Mouse (Mus musculus) MEL (cell line): ENCODE results near the gene Btbd35f3.
"Not testable (repeated sequence)": the region's sequence is repeated elsewhere in the genome, so short reads cannot be mapped to it uniquely, and the experiment has no call there.

Experiments
- CTCF ChIP-seq, 3 experiments: IDR thresholded peaks in 2 of 3; conservative IDR thresholded peaks in 1 of 3; 2 replicates each; pipeline ENCODE4 v1.5.1; 2011 to 2012; ENCODE audit warnings: low read length in 3 of 3, low read depth in 2 of 3, mild to moderate bottlenecking in 2 of 3, improper control_type of control experiment in 1 of 3, inconsistent platforms in 1 of 3, mixed read lengths in 1 of 3, moderate library complexity in 1 of 3; ENCODE audit not compliant: control insufficient read depth in 1 of 3, insufficient read depth in 1 of 3, poor library complexity in 1 of 3, severe bottlenecking in 1 of 3
- EP300 ChIP-seq, 2 experiments: IDR thresholded peaks; 2 replicates each; pipeline ENCODE4 v1.6.1; 2011; ENCODE audit warnings: improper control_type of control experiment in 2 of 2, low read length in 2 of 2, low read depth in 1 of 2, mild to moderate bottlenecking in 1 of 2
- GABPA ChIP-seq: IDR thresholded peaks from 2 replicates; pipeline ENCODE4 v1.6.1; 2012; ENCODE audit warnings: low read depth, mild to moderate bottlenecking, inconsistent platforms, low read length, improper control_type of control experiment, moderate library complexity
- GATA1 ChIP-seq: IDR thresholded peaks from 2 replicates; pipeline ENCODE4 v1.6.1; 2011; ENCODE audit warnings: low read depth, low read length, improper control_type of control experiment
- KAT2A ChIP-seq: conservative IDR thresholded peaks from 2 replicates; pipeline ENCODE4 v1.6.1; 2012; ENCODE audit warnings: low read depth, low read length, improper control_type of control experiment, inconsistent platforms
- NRF1 ChIP-seq: IDR thresholded peaks from 2 replicates; pipeline ENCODE4 v1.6.1; 2014; ENCODE audit warnings: low read depth, mild to moderate bottlenecking, inconsistent platforms, low read length, improper control_type of control experiment, moderate library complexity; ENCODE audit not compliant: poor library complexity, insufficient read depth, severe bottlenecking
- POLR2A ChIP-seq, 2 experiments: IDR thresholded peaks; 2 replicates each; pipeline ENCODE4 v1.6.1; 2011 to 2012; ENCODE audit warnings: low read length in 2 of 2, mild to moderate bottlenecking in 2 of 2, control low read depth in 1 of 2, improper control_type of control experiment in 1 of 2, low read depth in 1 of 2, moderate library complexity in 1 of 2; ENCODE audit not compliant: control insufficient read depth in 1 of 2, insufficient read depth in 1 of 2, poor library complexity in 1 of 2
- UBTF ChIP-seq: IDR thresholded peaks from 2 replicates; pipeline ENCODE4 v1.6.1; 2012; ENCODE audit warnings: low read depth, mild to moderate bottlenecking, inconsistent platforms, low read length, improper control_type of control experiment, moderate library complexity, borderline replicate concordance; ENCODE audit not compliant: insufficient read depth
- USF2 ChIP-seq, 2 experiments: IDR thresholded peaks; 2 replicates each; pipeline ENCODE4 v1.6.1; 2011 to 2012; ENCODE audit warnings: improper control_type of control experiment in 2 of 2, low read length in 2 of 2, borderline replicate concordance in 1 of 2, inconsistent platforms in 1 of 2, low read depth in 1 of 2, mild to moderate bottlenecking in 1 of 2; ENCODE audit not compliant: insufficient read depth in 1 of 2
- ZC3H11A ChIP-seq: IDR thresholded peaks from 2 replicates; pipeline ENCODE4 v1.6.1; 2012; ENCODE audit warnings: low read depth, mild to moderate bottlenecking, inconsistent platforms, low read length, improper control_type of control experiment
- ZMIZ1 ChIP-seq: IDR thresholded peaks from 2 replicates; pipeline ENCODE4 v1.6.1; 2012; ENCODE audit warnings: low read depth, mild to moderate bottlenecking, inconsistent platforms, low read length, improper control_type of control experiment, moderate library complexity

GRCm38 (mm10) chrX:4037374-4037773 is at the start of gene Btbd35f3:
- TF ChIP-seq EP300 (IDR thresholded peaks at IDR 0.05; ENCODE audit: low read depth in 1 of 2, low read length in 2 of 2); ZC3H11A; GATA1; NRF1; POLR2A (IDR thresholded peaks at IDR 0.05; ENCODE audit: control insufficient read depth in 1 of 2, insufficient read depth in 1 of 2, low read depth in 1 of 2, low read length in 2 of 2, poor library complexity in 1 of 2); CTCF (IDR thresholded peaks at IDR 0.05 in 2 of 3, conservative IDR thresholded peaks at IDR 0.05 in 1 of 3; ENCODE audit: control insufficient read depth in 1 of 3, insufficient read depth in 1 of 3, low read depth in 2 of 3, low read length in 3 of 3, poor library complexity in 1 of 3, severe bottlenecking in 1 of 3); GABPA; USF2 (IDR thresholded peaks at IDR 0.05; ENCODE audit: borderline replicate concordance in 1 of 2, insufficient read depth in 1 of 2, low read depth in 1 of 2, low read length in 2 of 2); UBTF; KAT2A; ZMIZ1: not testable (repeated sequence)
